Mouse (Mus musculus) skeletal muscle tissue, adult 2 months (tissue): ENCODE results near the gene Gm42417.
A peak's percentile ranks its signal among the peaks of the same experiment; 100 is the strongest.

ENCODE experiments used
- DNase-seq: peaks from one replicate; pipeline ENCODE4 v3.0.0-alpha.2; 2012; ENCODE audit warnings: low read depth, low spot score

Gm42417 gene

DNA sequence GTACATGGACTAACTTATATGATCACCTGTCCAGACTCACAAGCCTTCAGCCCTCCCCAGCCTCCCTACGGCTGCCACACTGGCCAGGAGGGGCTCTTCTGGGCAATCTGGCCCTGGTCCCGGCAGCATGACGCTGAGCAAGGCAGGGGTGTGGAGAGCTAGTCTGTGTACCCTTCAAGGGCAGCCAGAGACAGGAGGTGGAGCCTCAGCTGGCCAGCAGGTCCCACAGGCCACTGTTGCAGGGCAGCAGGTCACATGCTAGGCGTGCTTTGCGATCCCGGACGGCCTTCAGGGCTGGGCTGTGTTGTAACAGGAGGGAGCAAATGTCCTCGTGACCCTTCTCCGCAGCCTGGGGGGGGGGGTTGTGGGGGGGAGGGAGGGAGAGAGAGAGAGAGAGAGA, at the start of gene Gm42417:
TSS of gene Gm42417 (minus strand) at position 244 of the 400 bp plus-strand sequence.
- DNase-seq: peak; percentile 97

DNA sequence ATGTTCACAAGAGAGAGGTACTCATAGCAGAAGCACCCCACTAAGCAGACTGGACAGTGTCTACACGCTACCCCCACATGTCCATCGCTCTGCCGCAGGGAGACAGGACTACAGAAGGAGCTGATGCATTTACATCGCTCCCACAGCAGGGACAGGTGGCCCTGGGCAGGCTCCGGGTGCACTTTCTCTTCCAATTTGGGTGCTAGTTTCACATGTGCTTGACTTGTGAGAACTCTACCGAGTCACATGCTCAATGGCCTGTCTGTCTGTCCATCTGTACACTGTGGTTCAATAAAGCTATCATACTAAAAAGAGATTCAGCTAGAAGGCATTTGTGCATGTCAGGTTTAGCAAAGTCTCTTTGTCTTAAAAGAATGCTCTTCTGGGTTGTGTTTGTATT, 48.6 kb upstream of the Gm42417 start:
- no peak for DNase-seq

DNA sequence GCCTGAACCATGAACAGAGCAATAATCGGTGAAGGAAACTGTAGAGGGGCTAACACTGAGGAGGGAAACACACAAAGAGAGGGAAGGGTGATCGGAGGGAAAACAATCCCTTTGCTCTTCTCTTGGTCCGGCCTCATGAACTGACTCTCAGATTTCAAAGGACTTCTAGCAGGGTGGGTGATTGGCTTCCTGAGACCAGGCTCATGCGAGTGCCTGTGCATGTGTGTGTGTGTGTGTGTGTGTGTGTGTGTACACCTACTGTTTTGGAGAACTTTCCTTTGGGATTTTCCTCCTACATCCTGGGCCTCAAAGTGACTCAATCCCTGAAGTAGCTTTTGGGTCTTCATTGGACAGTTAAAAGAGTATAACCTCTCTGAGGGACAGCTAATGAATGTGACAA, 47.1 kb upstream of the Gm42417 start:
- no peak for DNase-seq

DNA sequence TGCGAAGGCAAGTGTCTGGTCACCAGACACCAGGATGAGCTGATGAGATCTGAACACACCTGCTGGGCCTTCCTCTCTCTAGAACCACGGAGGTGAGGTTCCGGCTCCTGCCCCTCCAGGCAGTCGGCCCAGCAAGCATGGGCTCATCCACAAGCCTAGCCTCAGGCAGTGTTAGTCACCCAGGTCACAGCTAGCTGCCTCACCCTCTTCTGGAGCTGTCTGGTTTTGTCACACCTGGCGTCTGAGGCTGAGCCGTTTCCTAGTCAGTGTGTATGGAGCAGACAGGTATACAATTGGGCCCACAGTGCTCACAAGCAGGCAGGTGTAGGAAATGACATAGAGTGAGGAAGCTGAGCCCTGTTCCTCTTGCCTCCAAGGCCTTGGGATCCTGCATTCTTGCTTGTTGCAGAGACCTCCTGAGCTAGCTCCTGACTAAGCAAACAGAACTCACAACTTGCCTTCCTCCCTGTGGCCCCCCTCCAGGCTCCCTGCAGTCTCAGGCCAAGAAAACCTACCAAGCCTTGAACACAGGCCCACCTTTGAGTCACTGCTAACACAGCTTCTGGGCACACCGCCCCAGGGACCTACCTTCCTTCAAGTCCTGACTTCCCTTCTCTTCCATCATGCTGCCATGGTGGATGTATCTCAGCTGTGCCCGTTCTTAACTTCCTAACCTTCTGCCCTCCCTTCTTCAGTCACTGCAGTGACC, 44.3 kb upstream of the Gm42417 start:
- no peak for DNase-seq

DNA sequence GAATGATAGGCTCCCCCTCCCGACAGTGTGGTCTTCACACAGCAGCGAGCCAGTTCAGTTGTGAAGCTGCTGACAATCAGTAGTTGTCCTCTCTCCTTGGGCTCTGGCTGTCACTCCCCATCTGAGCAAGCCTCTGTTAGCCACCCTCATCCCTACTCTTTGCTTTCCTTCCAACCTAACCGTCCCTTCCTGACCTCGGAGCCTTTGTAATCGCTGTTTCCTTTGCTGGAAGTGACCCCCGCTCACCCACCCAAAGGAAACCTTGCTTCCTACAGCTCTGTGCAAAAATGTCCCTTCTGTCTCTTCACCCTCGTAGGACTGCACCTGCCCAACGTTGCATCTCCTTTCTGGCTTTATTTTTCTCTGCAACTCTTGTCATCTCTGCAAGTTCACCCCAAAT, 43.0 kb upstream of the Gm42417 start:
- no peak for DNase-seq

DNA sequence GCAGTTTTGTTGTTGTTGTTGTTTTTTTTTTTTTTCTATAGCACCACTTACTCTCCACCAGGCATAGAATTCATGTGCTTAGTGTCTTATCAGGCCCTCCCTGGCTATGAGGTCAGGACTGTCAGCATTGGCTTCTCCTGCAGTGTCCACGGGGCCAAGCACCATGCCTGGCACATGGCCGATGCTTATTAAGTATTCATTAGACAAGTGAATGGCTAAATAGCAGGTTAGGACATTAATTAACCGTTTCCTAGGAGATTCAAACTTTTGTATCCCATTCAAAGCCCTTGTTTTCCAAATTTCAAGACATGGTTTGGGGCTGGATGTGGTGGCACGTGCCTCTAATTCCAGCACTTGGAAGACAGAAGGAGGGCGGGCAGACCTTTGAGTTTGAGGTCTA, 42.0 kb upstream of the Gm42417 start:
- DNase-seq: no peak

DNA sequence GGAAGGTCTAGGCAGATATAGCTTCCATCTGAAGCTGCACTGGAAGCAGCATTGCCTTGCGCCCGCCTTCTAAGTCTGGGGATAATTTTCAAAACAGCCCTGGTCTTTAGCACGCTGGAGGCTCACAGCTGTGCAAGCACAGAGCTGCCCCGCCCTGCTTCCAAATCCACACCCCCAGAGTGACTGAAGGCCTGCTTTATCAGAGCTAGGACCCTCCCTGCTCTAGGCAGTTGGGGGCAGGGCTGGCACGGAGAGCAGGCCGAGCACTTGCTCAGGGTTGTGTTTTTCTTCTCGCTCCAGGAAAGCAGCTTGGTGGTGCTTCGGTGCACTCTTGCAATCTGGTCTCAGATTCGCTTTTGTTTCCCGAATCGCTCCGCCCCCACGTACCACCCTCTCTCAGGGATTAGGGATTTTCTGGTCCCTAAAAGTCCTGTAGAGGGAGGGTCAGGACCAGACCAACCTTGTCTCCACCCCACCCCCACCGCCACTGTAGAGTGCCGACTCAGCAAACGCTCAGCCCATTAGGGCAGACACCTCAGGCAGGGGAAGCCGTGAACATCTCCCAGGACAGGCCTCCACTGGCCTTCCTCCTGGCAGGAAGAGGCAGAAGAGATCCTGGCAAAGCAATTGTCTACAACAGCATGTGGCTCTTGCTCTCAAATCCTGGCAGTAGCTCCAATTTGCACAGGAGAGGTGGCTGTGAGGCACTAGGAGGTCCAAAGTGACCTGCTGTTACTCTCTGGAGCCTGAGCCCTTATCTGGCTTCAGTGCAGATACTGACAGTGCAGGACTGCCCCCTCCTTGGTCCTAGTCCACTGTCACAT, 41.4 kb upstream of the Gm42417 start:
- no peak for DNase-seq

DNA sequence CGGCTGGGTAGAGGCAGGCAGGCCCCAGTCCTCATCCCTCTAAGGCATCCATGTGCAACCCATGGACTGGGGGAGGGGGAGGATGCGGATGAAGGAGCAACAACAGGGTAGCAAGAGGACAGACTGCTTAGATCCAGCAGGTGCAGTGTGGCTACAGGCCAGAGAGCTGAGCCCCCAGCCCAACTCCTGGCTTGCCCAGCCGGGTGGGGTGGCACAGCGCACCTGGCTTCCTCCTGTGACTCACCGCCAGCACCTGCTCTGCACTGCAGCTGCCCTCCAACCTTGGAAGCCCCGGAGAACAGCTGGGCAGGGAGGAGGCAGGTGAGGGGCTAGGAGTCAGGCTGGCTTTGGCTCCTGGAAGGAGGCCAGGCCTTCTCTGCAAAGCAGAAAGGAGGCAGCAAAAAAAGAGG, 40.8 kb upstream of the Gm42417 start:
- no peak for DNase-seq

DNA sequence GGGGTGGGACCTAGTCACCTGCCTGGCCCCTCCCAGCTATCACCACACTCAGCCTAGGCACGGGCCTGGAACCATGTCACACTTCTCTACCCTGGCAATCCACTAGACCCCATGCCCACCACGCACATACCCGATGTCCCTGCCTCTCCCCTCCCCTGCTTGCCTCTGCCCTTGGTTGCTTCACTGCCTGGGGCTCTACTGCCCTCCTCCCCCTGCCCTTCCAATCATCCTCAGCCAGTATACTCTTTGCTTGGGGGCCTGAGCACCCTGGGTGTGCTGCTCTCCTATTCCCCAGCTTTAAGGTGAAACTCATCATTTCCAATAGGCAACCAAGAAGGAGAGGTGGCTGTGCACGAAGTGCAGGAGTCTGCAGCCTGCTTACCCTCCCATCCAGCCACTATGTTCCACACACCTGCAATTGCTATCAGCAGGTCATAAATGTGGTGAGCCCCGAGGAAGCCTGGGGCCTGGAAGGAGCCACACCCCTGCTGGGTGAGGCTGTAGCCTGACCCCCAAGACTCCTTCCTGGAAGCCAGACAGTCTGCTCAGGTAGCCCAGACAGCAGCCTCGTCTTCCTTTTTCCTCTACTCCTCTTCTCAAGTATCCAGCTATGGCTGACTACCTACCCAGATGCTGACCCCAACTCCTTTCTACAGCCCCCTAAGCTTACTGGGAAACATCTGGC, 37.9 kb upstream of the Gm42417 start:
- DNase-seq: no peak

DNA sequence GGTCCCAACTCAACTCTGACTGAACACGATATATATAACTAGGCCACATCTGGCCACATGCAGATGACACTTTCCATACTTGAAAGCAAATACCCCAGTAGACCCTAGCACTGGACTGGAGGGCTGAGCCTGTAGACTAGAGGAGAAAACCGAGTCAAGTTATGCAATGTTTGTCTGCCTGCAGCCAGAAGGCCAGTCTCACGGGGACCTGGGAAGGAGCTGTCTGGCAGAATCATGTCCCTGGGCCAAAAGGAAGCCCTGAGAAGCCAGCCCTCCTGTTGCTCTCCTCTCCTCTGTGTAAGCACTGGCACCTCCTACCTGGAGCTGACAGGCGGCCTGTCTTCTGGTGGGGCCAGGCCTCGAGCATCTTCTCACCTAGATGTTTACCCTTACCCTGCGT, 36.1 kb upstream of the Gm42417 start:
- no peak for DNase-seq

DNA sequence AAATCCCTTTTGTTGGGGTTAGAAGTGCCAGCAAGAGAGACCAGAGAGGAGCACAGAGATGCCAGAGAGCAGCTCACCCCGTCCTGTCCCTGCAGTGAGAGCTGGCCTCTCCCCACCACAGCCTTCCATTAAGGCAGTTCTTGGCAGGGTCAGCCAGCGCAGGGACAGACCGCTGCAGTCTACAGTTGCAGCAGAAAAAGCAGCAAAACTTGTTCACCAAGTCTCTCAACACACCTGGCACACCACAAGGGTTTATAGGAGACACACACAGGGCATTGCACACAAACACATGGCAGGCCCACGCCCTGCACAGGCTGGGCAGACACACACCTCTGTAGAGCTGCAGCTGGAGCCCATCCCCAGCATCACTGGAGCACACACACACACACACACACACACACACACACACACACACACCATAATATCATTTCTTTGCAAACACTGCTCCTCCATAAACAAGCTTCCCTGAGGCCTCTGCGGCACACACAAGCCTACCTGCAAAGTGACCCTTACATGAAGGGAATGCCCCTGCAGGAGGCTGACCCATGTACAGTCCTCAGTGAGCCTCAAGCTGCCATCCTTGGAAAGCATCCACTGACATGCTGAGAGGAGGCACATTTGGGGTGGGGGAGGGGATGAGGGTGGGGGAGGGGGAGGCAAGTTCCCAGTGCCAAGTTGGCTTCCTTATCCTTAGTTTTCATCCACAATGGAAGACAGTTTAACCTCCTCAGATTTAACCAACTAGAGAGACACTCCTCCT, 35.1 kb upstream of the Gm42417 start:
- no peak for DNase-seq

DNA sequence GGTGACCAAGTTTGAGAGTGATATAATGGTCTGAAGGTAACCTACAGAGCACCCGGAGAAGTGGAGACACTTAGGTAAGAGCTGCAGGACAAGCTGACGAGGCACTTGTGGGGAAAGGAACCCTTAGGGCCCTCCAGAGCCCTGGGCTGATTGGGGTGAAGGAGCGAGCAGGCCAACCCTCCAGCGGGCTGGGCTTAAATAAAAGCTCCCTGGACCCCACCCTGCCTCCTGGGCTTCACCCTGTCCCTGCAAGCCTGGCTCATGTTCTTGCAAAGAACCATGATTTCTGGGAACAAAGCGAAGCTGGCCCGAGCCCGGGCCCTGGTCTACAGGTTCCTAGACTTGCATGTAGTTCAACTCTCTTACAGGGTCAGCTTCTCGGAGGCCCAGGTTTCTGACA, 34.3 kb upstream of the Gm42417 start:
- no peak for DNase-seq

DNA sequence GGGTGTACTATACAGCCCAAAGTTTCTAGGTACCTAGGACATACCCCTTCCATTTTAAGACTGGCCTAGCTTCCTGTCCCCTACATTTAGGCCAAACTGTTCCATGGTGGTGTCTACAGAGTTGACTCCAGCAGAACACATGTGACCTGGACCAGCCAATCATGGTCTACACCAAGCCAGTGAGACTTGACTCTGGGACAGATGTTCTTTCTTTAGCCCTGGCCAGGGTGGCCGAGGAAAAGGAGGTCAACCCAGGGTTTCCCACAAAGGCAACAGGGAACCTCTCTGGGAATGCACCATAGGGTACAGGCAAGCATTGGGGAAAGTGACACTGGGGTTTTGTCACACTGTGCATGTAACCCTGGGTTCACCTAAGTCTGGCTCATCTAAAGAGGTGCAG, 33.5 kb upstream of the Gm42417 start:
- peak; percentile 85 for DNase-seq

DNA sequence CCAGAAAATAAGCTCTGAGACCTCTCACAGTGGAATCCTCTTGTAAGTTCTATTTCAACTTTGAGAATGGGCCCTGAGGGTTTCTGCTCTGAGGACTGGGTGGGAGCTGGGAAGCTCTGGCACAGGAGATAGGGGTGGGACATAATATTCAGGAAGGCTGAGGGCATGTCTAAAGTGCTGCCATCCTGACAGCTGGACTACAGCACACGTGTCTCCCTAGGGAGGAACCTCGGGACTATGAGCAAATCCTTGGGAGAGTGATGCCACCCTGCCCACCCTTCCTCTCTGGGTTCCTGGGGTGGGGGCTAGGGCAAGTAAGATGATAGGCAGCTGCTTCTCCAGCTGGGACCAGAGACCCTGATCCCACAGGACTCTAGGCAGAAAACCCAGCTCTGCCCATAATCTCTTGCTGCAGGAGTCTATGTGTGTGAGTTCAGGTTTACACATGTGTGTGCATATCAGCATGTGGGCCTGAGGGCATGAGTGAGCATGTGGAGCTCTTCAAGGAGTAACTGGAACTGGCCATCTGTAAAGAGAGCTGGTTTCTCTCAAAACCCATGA, 33.0 kb upstream of the Gm42417 start:
- DNase-seq: no peak

DNA sequence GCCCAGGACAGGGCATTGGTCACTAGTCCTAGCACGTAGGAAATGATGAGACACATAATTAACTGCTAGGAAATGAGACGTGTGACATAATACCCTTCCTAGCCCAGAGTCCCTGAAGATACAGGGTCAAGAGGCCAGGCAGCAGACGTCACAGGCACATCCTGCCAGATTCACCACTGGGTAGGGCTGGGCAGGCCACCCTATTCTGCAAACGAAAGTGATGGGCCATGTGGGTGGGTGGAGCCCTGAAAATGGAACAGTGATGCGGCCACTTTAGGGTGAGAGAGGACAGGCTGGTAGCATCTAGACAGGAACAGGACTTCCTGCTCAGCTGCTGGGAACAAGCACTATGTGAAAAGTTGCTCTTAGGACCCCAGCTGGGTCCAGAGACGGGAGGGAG, 32.4 kb upstream of the Gm42417 start:
- peak; percentile 78 for DNase-seq

DNA sequence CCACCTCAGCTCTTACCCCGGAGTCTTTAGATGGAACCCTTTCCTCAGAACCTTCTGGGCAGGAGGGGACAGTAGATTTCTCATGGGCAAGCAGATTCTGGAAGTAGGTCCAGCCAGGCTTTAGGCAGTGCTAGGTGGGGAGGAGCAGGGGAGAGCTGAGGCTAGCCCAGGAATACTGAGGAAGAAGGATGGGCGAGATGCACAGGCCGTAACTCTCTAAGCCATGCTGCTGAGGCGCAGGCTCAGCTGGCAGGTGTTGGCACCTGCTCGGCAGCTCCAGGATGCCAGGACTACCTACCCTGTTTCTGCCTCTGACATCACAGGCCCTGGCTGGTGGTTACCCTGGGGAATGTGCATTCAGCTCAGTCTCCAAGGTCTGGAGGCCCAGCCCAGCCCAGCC, 31.1 kb upstream of the Gm42417 start:
- DNase-seq: no peak

DNA sequence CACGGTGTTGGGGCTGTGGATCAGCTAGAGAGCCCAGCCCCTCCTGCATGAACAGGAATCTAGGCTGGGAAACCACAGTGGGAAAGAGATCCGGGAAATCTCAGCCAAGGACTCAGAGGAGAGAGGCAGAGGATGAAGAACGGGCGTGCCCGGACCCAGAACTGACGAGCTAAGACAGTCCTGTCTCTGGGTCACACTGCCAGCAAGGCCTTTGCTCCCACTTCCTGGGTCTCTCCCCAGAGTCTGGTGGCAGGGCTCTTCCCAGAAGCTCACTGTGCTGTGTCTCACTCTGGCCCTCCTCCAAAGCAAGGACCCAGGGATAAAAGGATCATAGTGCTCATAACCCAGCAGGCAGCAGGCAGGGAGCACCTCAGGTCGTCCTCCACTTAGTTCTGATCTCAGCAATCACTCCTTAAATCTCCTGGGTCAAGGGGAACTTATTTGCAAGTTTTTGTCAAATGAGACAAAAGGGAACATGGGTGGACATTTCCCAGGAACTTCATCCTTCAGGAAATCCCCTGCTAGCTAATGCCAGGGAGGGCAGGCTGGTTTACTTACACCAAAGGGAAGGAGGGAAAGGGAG, 30.6 kb upstream of the Gm42417 start:
- no peak for DNase-seq

DNA sequence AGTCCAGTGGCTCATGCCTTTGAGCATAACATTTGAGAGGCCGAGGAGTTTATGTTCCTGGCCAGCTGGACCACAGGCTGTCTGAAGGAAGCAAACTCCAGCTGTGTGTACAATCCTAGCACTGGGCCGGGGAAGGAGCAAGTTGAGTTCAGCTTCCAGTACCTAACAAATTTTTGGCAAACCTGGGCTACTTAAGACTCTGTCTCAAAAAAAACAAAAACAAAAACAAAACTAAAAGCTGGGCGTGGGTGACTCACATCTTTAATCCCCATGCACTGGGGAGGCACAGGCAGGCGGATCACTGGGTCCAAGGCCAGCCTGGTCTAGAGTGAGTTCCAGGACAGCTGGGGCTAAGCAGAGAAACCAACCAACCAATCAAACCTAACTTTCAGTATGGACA, 29.5 kb upstream of the Gm42417 start:
- no peak for DNase-seq

DNA sequence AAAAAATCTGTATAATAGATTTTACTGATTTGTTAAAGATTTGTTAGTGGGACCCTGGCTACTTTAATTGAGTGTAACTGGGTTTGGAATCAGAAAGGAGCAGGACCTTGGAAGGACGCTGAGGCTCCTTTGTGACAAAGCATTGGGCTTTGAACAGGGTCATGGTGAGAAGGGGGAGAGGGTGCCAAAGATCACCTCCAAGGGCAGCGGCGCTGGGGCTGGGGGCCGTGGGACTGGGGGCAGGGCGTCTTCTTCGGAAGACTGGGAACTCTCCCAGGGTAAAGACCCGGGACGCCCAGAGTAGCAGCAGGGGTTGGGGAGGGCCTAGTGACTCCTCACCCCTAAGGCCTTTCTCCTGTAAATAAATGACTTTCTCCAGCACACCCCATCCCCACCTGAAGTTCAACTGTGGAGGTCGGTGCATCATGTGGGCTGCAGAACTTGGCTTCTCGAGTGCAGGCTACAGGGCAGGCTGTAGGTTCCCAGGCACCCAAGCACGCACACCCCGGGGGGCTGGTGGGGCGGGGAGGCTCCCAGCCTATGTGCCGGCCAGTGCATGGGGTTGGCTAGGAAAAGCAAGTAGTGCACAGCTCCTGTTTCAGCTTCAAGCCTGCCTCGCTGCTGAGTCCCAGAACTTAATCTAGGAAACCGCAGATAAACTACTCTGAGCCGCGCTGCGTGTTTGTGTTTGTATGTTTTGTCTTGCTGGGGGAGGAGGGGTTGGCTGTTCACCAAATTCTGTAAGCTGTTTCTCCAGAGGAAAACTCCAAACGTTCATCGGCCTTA, 28.8 kb upstream of the Gm42417 start:
- no peak for DNase-seq

DNA sequence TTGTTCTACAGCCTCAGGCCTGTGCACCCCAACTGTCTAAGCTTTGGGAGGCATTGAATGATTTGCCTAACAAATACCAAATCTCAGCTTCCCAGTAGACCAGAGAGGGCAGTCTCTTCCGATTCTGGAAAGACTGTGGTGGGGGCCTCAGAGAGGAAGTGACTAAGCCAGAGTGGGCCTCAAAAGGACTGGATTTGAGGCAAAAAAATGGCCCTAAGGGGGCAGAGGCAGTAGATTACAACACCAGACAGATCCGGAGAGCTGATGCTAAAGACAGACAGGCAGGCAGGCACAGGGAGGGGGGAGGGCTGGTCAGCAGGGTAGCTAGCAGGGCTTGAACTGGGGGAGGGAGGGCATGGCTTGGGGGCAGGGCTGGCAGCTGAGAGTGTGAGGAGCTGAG, 27.2 kb upstream of the Gm42417 start:
- DNase-seq: no peak
